Mouse (Mus musculus) hindbrain, embryonic 14.5 days (tissue): Measurements from ENCODE around the gene Zfp768. TPM values are rescaled to one million over a fixed set of nuclear protein-coding genes. Genes with fewer than 3 reads are reported as not detected.

Source experiments
- ATAC-seq: fragments of 200-750 bp; cut with Nextera tagmentation; 2 replicates; pipeline ENCODE4 v1.8.0; 2017; ENCODE audit warnings: moderate number of reproducible peaks, mild to moderate bottlenecking, moderate TSS enrichment, moderate library complexity; ENCODE audit not compliant: low FRiP score
- DNase-seq: peaks from one replicate; pipeline ENCODE4 v3.0.0-alpha.2; 2015; ENCODE audit warnings: low spot score
- H3K27ac ChIP-seq: fragments of 300-500 bp; sonication (generic); 2 replicates; pipeline ENCODE4 v1.5.1; 2014; ENCODE audit warnings: mild to moderate bottlenecking, moderate library complexity
- H3K27me3 ChIP-seq: fragments of 300-500 bp; sonication (generic); 2 replicates; pipeline ENCODE4 v1.6.1; 2014; ENCODE audit warnings: mild to moderate bottlenecking, low read length, mixed read lengths; ENCODE audit not compliant: control insufficient read depth, insufficient read depth
- H3K36me3 ChIP-seq: fragments of 300-500 bp; sonication (generic); replicated peaks from 2 replicates; pipeline ENCODE4 v1.6.1; 2014; ENCODE audit not compliant: control insufficient read depth, insufficient read depth
- H3K4me1 ChIP-seq: fragments of 300-500 bp; sonication (generic); replicated peaks from 2 replicates; pipeline ENCODE4 v1.6.1; 2014; ENCODE audit warnings: antibody characterized with exemption, low read length, mixed read lengths; ENCODE audit not compliant: control insufficient read depth, insufficient read depth
- H3K4me2 ChIP-seq: fragments of 300-500 bp; sonication (generic); replicated peaks from 2 replicates; pipeline ENCODE4 v1.6.1; 2014; ENCODE audit warnings: mild to moderate bottlenecking, moderate library complexity
- H3K4me3 ChIP-seq: fragments of 300-500 bp; sonication (generic); replicated peaks from 2 replicates; pipeline ENCODE4 v1.5.1; 2014; ENCODE audit warnings: mild to moderate bottlenecking, low read length
- H3K9ac ChIP-seq: fragments of 300-500 bp; sonication (generic); 2 replicates; pipeline ENCODE4 v1.6.1; 2014
- H3K9me3 ChIP-seq: fragments of 300-500 bp; sonication (generic); 2 replicates; pipeline ENCODE4 v1.6.1; 2016; ENCODE audit warnings: low read length; ENCODE audit not compliant: control insufficient read depth
- WGBS: fragments of 180-500 bp; shearing (Covaris S2); extraction: QIAGEN DNeasy Blood & Tissue Kit; methylation state at CpG from one replicate; pipeline ENCODE4 v1.1.7; 2014; 5-methylcytosine and 5-hydroxymethylcytosine counted together
- polyA plus RNA-seq: library from polyadenylated mRNA; unstranded; fragments of >200 nt; fragmentation: Nextera tagmentation; extraction: Ambion mirVana; gene quantifications from 2 replicates; pipeline ENCODE4 v1.2.1, GENCODE M21; 2014

Zfp768 gene
- polyA plus RNA-seq, 1 experiment from 2014 or later, result 4.8 TPM

- Histone ChIP-seq H3K9me3 (no peaks in the 10 kb centered on the region), H3K36me3 (no peaks in the 10 kb centered on the region), H3K4me3 (no peak overlapping the region), H3K4me1 (0 out of 2 replicates have a peak, but pooled peaks cover 12% of the 10 kb centered on the region), H3K27ac (no peak overlapping the region), H3K4me2 (no peak overlapping the region), H3K9ac (no peak overlapping the region), H3K27me3 (peaks cover 3% of the 10 kb centered on the region; the same call in 1 of the 2 replicates)
- no peak for DNase-seq
- no peak for ATAC-seq
- 64% methylated on average over 13 of the region's 13 CpGs for WGBS
Observed at GRCm38 (mm10) chr7:127361449-127361848, 16.1 kb upstream of the Zfp768 start.

GRCm38 (mm10) chr7:127360265-127360664 lies 14.9 kb upstream of the Zfp768 start:
- Histone ChIP-seq H3K36me3 (no peaks in the 10 kb centered on the region), H3K9ac (no peak overlapping the region), H3K27me3 (peaks cover 3% of the 10 kb centered on the region; the same call in 1 of the 2 replicates), H3K4me2 (no peak overlapping the region), H3K9me3 (no peaks in the 10 kb centered on the region), H3K4me1 (0 out of 2 replicates have a peak, but pooled peaks cover 12% of the 10 kb centered on the region), H3K27ac (no peak overlapping the region), H3K4me3 (no peak overlapping the region)
- DNase-seq (no peak), ATAC-seq (no peak)
- WGBS, result 85% methylated on average over 4 of the region's 4 CpGs

GRCm38 (mm10) chr7:127358472-127358871 lies 13.1 kb upstream of the Zfp768 start:
- Histone ChIP-seq H3K27ac (no peak overlapping the region), H3K4me2 (no peak overlapping the region), H3K9me3 (no peaks in the 10 kb centered on the region), H3K4me3 (no peak overlapping the region), H3K36me3 (no peaks in the 10 kb centered on the region), H3K27me3 (peaks cover 3% of the 10 kb centered on the region; the same call in 1 of the 2 replicates), H3K9ac (no peak overlapping the region), H3K4me1 (0 out of 2 replicates have a peak, but pooled peaks cover 4% of the 10 kb centered on the region)
- WGBS, result 75% methylated on average over 4 of the region's 4 CpGs
- DNase-seq (no peak), ATAC-seq (no peak)

- peaks cover 3% of the 10 kb centered on the region; the same call in 1 of the 2 replicates for H3K27me3 ChIP-seq
- H3K4me1 ChIP-seq, result no peaks in the 10 kb centered on the region
- WGBS, result 68% methylated on average over 2 of the region's 2 CpGs
- H3K4me3 ChIP-seq, result no peak overlapping the region
- H3K4me2 ChIP-seq, result no peak overlapping the region
- no peak for DNase-seq
- no peak overlapping the region for H3K27ac ChIP-seq
- no peak for ATAC-seq
- H3K9ac ChIP-seq, result no peak overlapping the region
- no peaks in the 10 kb centered on the region for H3K9me3 ChIP-seq
- no peaks in the 10 kb centered on the region for H3K36me3 ChIP-seq
Observed at GRCm38 (mm10) chr7:127357871-127358270, 12.5 kb upstream of the Zfp768 start.

GRCm38 (mm10) chr7:127355796-127356195 lies 10.4 kb upstream of the Zfp768 start:
- WGBS, result 70% methylated on average over 3 of the region's 3 CpGs
- Histone ChIP-seq H3K4me2 (no peak overlapping the region), H3K4me1 (no peaks in the 10 kb centered on the region), H3K36me3 (no peaks in the 10 kb centered on the region), H3K4me3 (no peak overlapping the region), H3K9ac (no peak overlapping the region), H3K27ac (no peak overlapping the region), H3K9me3 (no peaks in the 10 kb centered on the region), H3K27me3 (no peaks in the 10 kb centered on the region)
- DNase-seq, result no peak
- no peak for ATAC-seq

- no peaks in the 10 kb centered on the region for H3K9me3 ChIP-seq
Observed at GRCm38 (mm10) chr7:127351230-127352004, 6.0 kb upstream of the Zfp768 start.

GRCm38 (mm10) chr7:127346676-127347075 lies 1.3 kb upstream of the Zfp768 start:
- ATAC-seq (no peak), DNase-seq (no peak)
- no peak overlapping the region for H3K27ac ChIP-seq
- WGBS, result 14% methylated on average over 8 of the region's 8 CpGs
- no peaks in the 10 kb centered on the region for H3K9me3 ChIP-seq
- H3K4me2 ChIP-seq, result peak overlapping the region; percentile 67
- no peaks in the 10 kb centered on the region for H3K27me3 ChIP-seq
- peaks cover 13% of the 10 kb centered on the region for H3K4me1 ChIP-seq
- H3K36me3 ChIP-seq, result peaks cover 19% of the 10 kb centered on the region
- H3K4me3 ChIP-seq, result peak overlapping the region; percentile 93
- H3K9ac ChIP-seq, result no peak overlapping the region; the same call in 1 of the 2 replicates

More at GRCm38 (mm10) chr7:127351230-127352004, 6.0 kb upstream of the Zfp768 start:
- H3K4me2 ChIP-seq, result no peak overlapping the region
- H3K36me3 ChIP-seq, result no peaks in the 10 kb centered on the region
- 89% methylated on average over 5 of the region's 5 CpGs for WGBS
- H3K4me1 ChIP-seq, result peaks cover 5% of the 10 kb centered on the region; the same call in 1 of the 2 replicates
- H3K4me3 ChIP-seq, result no peak overlapping the region
- H3K9ac ChIP-seq, result no peak overlapping the region
- ATAC-seq (no peak), DNase-seq (no peak)
- no peak overlapping the region for H3K27ac ChIP-seq
- H3K27me3 ChIP-seq, result no peaks in the 10 kb centered on the region

- H3K27me3 ChIP-seq, result no peaks in the 10 kb centered on the region
- peaks cover 13% of the 10 kb centered on the region for H3K4me1 ChIP-seq
- H3K9ac ChIP-seq, result peak overlapping the region; percentile 93
- under 1% methylated on average over 42 of the region's 42 CpGs for WGBS
- H3K4me3 ChIP-seq, result peak overlapping the region; percentile 93
- H3K9me3 ChIP-seq, result no peaks in the 10 kb centered on the region
- DNase-seq (no peak), ATAC-seq (peak; percentile 25)
- H3K27ac ChIP-seq, result peak overlapping the region; percentile 97
- peak overlapping the region; percentile 67 for H3K4me2 ChIP-seq
- peaks cover 23% of the 10 kb centered on the region for H3K36me3 ChIP-seq
Observed at GRCm38 (mm10) chr7:127345092-127345491, 297 bp downstream of the Zfp768 start.

- no peaks in the 10 kb centered on the region for H3K9me3 ChIP-seq
- H3K4me1 ChIP-seq, result peaks cover 13% of the 10 kb centered on the region
- peak overlapping the region; percentile 93 for H3K4me3 ChIP-seq
- no peak for ATAC-seq
- no peak overlapping the region for H3K27ac ChIP-seq
- WGBS, result 88% methylated on average over 8 of the region's 8 CpGs
- DNase-seq, result no peak
- no peaks in the 10 kb centered on the region for H3K27me3 ChIP-seq
- peaks cover 23% of the 10 kb centered on the region for H3K36me3 ChIP-seq
- peak overlapping the region; percentile 67 for H3K4me2 ChIP-seq
- peak overlapping the region; percentile 93 for H3K9ac ChIP-seq
Observed at GRCm38 (mm10) chr7:127344371-127344770, 1.0 kb downstream of the Zfp768 start.
